Mouse (Mus musculus) neural tube, embryonic 10.5 days (tissue): ENCODE measurements around the gene Cdkal1.

Experiments
- DNase-seq: peaks from one replicate; pipeline ENCODE4 v3.0.0-alpha.2; 2017; ENCODE audit warnings: low spot score; ENCODE audit errors: extremely low spot score

The Cdkal1 gene

DNA sequence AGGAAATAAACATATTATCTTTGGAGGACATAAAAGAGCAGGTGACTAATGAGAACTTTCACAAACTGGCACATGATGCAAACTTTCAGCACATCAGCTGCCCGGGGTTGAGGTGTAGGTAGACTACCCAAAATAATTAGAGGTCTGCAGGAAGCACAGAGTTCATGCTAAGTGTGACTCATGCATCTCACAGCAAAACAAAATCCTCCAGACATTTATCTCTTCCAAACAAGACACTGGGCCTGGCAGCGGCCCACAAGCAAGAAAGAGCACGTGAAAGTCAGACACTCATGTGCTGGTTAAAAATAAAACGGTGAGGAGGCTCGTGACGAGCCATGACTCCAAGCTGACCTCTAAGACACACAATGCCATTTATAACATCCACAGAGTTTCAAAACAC, 217.7 kb downstream of the Cdkal1 start:
- DNase-seq, result no peak

DNA sequence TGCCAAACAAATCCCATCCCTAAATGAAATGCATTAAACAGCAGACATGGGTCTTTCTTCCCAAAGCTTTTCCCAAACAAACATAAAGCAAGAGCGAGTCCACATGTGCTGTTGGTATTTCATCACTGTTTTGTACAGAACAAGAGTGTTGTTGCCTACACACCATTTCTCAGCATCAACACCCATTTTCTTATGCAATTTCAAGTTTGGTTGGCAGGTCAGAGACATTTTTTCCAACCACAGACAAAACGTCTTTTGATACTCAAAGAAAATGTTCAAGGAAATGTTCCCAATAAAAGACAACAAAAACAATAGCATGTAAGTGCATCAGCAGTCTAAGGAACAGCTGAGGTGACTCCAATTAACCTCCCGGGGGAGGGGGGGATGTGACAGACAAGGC, 219.9 kb downstream of the Cdkal1 start:
- no peak for DNase-seq

DNA sequence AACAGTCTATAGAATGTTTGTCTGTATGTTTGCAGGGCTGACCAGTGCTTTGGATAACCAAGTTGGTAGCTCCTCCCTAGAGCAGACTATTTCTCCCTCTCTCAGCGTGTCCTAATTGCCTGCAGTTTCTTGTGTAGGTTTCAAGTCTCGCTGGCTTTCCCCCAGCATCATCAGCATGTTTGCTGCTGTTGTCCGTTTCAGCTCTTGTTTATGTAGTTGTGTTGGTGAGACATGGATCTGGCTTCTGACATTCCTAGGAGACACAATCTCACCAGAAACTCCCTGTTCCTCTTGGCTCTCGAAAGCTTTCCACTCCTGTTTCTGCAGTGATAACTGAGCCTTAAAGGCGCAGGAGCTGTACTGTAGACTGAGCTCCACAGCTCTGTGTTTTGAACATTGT, 224.1 kb downstream of the Cdkal1 start:
- DNase-seq, result no peak

DNA sequence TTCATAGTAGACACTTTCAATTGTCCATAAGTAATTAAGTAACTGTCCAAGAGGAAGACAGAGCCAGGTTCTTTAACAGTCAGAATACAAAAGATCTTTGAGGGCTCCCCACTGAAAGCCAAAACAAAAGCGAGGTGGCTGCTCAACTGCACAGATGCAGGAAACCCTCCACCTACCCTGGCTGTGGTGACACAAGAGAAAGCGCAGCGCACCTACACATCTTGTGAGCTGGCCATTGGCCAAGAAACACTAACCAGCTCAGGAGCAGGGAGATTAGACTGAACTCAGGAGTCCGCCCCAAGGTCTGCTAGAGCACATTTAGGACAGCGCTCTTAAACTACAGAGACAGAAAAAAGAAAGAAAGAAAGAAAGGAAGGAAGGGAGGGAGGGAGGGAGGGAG, 226.9 kb downstream of the Cdkal1 start:
- DNase-seq, result no peak

DNA sequence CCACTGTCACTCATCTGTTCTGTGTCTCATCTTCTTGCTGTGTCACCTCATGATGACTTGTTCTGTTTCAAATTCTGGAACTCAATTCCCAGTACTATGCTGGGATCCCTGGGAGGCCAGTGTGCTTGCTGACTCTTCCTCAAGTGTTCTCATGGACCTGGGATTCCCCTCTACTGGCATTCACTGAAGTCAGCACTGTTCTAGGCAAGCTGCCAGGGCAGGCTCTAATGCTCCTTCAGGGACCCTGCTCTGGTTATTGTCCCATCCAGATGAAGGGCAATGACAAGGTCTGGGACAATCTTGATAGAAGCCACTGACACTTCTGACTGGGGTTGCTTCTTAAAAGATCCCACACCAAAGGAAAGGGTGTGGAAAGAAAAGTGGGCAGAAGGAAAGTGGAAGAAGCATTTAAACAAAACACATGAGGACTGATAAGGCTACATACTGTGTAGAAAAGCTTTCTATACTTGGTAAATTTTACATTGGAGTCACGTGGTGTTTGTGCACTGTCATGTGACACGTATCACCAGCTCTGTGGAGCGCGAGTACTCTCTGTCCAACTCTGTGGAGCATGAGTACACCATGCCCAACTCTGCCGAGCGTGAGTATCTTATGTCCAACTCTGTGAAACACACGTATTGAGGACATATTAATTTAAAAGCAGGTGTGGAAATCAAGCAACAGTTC, 227.9 kb downstream of the Cdkal1 start:
- no peak for DNase-seq

DNA sequence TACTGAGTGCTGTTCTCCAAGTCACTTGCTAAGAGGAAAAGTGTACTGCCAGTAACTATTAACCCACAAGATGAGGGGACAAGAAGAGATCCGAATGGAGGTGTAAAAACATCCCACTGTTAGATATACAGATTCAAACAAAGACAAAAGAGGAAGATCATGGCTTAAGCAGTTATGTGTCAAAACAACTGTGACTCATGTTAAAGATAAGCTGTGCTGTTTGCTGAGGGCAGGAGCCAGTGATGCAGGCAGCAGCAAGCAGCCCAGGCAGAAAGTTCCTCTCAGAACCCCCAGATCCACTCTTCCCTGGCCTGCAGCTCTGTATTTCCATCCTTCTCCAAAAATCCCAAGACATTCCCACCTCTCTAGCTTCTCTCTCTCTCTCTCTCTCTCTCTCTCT, 230.5 kb downstream of the Cdkal1 start:
- DNase-seq, result no peak

DNA sequence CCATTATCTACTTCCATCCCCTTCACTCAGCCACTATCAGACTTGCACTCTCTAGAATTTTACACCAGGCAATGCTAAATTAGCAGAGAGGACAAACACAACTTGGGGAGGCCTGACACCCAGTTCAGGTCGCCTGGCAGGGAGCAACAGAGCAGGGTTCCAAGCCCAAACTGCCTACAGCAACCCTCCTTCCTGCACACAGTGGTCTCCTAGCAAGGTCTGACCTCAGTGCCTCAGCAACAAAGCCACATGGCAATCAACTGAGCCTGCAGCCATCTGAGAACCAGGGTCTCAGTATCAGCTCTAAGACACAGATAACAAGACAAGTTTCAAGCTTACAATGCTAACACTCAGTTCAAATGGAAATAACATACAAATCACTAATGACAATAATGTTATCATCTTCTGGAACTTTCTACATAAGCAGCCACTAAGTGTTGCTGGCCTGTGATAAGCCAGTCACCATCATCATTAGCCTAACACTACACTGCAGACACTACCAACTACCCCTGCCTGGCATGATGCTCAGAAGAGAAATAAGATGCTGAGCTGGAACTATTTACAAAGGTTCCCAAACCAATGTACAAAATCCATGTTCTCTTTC, 231.7 kb downstream of the Cdkal1 start:
- no peak for DNase-seq

DNA sequence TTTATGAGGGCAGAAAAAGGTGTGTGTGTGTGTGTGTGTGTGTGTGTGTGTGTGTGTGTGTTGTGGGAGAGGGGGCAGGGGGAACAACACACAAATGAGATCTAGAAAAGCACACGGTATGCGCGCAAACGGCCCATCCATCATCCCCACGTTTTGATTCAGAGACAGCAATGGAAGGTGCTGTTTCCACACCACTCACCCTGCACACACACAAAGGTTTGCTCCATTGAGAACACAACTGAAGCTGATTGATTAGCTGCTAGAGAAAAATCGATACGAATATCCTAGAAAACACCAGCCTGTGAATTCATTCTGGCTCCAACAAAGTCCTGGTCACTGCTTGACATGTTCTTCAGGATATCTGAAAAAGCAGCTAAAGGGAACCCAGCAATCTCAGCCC, 233.6 kb downstream of the Cdkal1 start:
- no peak for DNase-seq

DNA sequence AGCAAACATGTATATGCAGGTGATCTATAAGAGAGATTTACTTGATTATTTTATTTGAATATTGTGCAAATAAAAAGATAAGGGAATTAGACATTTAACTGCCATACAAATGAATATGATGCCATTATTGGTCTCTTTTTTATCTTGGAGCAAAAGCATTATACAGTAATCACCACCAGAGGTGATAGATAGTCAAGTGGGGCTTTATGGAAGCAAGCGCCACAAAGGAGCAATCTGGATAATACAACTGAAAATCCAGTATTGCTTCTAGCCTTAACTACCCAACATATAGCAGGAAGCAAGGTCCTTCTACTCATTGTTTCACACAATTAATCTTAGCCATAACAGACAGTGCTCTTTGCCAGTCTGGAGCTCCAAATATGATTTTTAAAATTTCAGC, 234.1 kb downstream of the Cdkal1 start:
- DNase-seq, result no peak

DNA sequence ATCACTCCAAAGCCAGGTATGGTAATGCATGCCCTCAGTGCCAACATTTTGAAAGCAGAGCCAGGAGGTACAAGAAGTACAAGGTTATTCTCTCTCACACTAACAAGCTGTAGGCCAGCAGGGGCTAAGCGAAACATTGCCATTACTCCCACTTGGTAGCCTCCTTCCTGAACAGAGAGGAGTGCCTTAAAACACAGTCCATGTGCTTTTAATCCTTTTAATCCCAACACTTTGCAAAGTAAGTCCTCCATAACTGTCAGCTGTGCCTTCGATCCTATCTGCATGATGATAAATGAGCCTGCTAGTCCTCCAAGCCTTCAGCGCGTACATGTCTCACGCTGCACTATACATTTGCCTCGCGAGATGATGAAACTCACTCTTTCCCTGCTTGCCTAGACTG, 234.6 kb downstream of the Cdkal1 start:
- no peak for DNase-seq

DNA sequence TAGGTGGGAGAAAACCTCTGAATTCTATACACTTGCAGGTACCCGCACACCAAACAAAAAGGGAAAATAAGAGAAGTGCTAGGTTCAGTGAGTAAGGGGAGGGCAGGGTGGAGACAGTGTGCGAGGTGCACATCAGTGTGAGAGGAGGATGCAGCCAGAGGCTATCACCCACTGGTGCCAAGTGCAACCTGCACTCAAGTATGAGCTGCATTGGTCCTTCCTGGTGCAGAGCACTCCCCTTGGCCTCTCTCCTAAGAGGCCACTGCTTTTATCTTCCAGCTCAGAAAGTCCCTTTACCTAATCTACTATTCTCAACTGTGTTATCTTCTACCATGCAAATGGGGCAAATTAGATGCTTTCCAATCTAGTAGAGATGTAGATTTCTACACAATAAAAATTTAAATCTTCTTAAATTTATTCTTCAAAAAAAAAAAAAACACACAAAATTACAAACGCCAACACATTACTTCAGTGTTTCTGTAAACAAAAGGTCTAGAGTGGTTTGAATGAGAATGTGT, 238.8 kb downstream of the Cdkal1 start:
- no peak for DNase-seq

DNA sequence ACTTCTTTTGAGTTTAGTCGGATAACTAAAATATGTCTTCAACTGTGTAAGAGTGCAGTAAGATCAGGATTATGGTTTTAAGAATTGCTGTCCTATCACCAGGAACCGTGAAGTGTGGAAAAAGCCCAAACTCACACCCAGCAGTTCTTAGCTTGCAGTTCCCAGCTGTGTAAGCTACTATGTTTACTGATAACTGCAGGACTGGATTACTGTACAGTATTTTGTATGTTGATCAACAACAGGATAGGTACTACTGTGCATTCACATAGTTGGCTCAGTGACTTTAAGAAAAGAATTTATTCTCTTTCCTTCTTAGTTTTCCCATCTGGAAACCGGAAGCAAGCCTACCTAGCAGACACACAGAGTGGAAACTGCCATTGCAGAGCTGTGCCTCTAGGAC, 239.5 kb downstream of the Cdkal1 start:
- no peak for DNase-seq

DNA sequence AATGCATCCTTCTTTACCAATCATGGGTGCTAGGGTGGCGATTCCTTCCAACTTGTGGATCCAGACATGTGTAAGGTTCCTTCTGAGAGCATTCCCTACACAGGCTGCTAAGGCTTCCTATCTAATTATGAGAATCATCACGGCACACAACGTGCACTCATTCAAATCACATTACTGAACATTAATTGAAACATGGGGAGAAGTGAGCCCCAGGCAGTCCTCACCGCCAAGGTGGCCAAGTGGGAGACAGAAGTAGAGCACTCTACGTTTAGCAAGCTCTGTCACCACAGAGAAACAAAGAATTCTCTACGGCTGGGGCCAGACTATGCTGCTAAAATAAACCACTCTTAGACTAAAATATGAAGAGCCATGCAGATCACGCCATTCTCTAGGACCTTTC, 240.4 kb downstream of the Cdkal1 start:
- DNase-seq, result no peak

DNA sequence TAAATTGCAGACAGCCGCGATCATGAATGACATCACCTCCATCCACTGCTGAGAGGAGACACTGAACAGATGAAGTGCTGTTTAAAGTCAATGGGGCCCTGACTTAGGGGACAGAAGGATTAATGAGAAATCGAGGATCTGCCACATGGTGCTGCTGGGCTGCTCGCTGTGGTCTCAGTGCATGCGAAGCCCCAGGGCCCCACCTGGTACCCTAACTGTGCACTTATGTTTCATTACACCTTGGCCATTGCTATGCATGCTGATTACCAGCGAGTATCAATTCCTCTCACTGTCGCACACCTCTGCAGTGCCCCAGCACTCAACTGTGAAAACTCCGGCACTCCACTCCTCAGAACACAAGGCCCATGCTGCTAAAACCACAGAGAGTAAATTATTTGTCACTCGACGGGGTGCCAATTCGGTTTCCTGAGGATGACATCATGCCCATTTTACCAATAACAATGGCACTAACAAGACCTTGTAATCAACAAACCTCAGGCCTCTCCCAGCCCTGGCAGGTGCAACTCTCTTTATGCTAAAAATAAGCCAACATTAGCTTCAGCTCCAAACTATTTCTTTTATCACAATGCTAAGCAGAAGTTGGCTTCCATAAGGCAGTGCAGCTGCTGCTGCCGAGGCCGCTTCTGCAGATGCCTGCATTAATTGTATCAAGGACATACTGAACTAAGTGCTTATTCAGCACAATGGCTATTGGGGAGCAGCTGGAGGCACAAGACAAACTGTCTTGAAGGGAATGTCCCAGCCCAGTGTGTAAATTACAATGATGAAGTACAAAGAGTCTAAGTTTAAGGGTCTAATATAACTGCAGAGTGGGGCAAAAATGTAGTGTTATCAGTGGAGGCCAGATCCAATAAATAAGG, 245.2 kb downstream of the Cdkal1 start:
- peak; percentile 33 for DNase-seq

DNA sequence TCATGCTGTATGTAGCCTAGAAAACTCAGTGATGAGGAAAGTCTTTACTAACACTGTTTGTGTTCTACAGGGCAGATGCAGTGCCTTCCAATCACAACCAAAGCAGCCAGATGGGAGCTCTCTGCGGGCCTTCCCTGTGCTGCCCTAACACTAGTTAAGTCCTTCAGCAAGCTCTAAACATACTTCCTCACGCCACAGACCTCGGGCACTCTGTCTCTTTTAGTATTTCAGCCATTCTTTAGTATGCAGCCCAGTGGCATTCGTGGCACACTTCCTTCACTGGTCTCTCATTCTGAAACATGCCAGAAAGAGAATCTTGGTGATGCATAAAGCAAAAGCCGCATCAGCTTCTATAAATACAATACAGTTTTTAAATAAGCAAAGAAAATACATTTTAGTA, 246.0 kb downstream of the Cdkal1 start:
- DNase-seq, result no peak

DNA sequence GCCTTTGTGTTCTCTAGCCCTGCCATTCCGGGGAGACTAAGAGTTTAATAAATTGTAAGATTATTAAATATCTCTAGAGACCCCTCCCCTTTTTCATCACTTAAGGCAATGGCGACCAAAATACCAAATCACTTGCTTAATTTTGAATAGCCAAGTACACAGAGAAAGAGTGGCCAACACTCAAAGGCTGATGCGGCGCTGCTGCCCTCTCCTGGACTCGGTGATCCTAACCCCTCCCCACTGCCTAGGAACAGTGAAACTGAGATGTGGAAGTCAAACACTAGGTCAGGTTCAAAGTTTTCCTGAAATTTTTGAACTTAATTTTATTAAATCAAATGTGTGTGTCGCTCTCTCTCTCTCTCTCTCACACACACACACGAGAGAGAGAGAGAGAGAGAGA, 251.2 kb downstream of the Cdkal1 start:
- peak; percentile 73 for DNase-seq

DNA sequence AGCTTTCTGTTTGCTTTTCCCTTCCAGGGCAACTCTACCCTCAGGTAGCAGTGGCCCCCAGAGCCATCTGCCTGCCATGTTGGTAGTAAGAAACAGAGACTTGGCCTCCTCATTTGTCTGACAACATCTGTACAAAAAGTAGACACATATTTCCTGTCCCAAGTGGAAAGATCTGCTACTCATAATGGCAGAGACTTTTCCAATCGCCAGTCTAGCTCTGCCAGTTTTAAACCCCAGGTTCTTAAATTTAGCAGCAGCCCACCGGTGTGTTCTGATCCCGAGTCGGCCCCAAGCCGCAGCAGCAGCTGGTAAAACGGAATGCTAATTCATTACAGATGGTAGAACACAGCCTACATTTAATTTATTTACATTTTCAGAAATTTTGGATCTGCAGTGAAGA, 251.9 kb downstream of the Cdkal1 start:
- no peak for DNase-seq

DNA sequence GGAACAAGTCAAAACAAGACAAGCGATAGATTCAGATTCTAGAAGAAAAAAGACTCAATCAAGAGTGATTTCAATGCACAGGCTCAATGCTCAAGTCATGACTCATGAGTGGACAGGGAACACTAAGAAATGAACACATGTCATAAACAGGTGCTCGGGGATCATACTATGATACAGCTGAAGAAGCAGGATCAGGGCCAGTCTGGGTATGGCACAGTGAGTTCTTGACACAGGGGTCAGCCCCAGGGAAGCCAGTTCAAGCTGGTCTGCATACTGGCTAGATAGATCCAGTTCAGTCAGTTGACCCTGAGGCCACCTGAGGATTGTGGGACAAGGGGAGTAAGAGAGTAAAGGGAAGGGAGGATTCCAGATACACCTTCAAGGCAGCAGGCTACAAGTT, 254.4 kb downstream of the Cdkal1 start:
- no peak for DNase-seq

DNA sequence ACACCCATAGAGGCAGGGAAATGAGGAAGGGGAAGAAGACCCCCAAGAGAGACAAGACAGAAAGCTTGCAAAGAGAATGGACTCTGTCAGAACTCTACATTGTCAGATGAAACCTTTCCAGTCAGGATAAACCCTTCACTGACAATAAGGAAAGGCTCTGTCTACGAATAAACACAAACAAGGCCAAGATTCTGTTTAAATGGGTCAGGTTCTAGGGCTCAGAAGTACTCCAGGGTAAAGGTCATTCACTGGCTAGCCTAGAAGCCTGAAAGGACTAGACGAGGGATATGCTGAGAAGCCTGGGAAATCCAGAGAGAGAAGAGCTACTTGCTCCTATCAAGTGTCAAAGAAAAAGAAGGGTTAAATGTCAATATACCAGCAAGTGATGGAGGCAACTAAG, 255.8 kb downstream of the Cdkal1 start:
- no peak for DNase-seq

DNA sequence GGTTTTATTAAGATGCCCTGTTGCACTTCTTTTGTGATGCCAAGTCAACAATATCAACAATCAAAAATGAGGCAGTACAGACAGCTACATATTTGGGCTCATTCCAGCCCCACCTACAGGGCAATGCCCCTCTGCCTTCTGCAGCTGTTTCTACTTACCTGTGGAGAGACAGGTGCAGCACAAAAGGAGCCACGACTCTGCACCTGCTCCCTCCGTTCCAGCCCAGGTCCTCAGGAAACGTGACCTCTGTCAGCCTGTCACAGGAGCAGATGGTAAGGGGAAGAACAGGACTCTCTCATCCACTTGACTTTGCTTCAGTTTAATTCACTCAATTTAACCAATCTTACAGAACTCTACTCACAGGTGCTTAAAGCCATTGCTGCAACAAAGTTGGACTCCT, 258.7 kb downstream of the Cdkal1 start:
- no peak for DNase-seq

DNA sequence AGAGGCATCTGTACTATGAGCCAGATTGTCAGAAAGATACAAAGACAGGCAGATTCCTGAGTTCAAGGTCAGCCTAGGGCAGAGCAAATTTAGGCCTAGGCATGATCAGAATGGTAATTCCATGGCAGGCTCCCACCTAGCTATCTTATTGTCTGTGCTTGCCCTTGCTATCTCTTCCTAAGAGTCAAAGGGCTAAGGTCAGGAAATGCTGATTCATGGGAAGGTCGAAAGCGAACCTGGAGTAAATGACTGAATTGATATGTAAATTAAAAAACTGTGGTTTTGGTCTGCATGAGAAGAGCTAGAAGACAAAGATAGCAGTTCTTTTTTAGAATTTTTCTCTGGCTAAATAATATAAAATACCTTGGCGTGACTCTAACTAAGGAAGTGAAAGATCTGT, 262.4 kb downstream of the Cdkal1 start:
- no peak for DNase-seq

DNA sequence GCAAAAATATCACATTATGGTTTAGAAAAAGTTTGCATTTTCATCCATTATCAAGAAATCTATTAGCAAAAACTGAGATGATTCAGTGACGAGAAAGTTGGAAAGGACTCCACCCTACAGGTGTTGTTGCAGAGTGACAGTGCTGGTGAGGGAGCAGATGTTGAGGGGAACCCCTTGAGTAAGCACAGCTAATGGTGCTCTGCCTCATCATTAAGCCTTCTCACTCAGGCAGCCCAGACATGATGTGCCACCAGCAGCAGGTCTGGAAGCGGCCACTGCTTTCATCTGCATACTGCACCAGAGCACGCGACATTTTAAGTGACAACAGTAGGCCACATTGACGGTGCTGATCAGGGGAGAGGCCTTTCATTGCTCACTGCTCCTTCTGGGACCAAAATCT, 264.8 kb downstream of the Cdkal1 start:
- DNase-seq, result no peak
